Mouse (Mus musculus): ENCODE measurements at regions not wholly inside any gene's neighbourhood (a gene's known extent, or its start where the extent isn't known, plus 50 kb on each side); places are given as distances from the start of the nearest gene placed in this dataset.

- DNase-seq (ENCODE audit: extremely low read depth, low read depth, low spot score) = no peak
Observed at GRCm38 (mm10) chr13:28417431-28417928, 160.2 kb downstream of the Gm11361 start.

- DNase-seq (ENCODE audit: extremely low read depth, low read depth, low spot score) = no peak
Observed at GRCm38 (mm10) chr13:28416887-28417286, 159.6 kb downstream of the Gm11361 start.

- no peak for DNase-seq (ENCODE audit: extremely low read depth, low read depth, low spot score)
Observed at GRCm38 (mm10) chr13:28416231-28416630, 158.9 kb downstream of the Gm11361 start.

- no peak for DNase-seq (ENCODE audit: extremely low read depth, low read depth, low spot score)
Observed at GRCm38 (mm10) chr13:28415769-28416168, 158.4 kb downstream of the Gm11361 start.

DNA sequence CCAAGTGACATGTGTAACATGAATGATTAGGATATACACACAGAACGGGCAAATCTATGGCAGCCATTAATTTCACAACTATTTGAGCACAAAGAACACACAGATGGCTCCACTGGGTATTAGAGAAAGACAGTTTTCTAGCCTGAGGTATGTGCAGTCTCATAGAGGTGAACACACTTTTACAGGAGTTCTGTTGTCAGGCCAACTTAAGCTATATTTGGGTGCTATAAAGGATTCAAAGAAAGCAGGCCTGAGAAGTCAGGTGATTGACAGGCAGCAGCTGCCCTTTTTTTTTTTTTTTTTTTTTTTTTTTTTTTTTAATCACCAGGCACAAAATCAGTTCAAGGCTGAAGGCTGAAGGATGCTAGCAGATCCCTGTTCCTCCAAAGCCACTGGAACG, 153.0 kb downstream of the Gm11361 start:
- no peak for DNase-seq (ENCODE audit: extremely low read depth, low read depth, low spot score)

- no peak for DNase-seq (ENCODE audit: extremely low read depth, low read depth, low spot score)
Observed at GRCm38 (mm10) chr13:28409609-28409902, 152.2 kb downstream of the Gm11361 start.

DNA sequence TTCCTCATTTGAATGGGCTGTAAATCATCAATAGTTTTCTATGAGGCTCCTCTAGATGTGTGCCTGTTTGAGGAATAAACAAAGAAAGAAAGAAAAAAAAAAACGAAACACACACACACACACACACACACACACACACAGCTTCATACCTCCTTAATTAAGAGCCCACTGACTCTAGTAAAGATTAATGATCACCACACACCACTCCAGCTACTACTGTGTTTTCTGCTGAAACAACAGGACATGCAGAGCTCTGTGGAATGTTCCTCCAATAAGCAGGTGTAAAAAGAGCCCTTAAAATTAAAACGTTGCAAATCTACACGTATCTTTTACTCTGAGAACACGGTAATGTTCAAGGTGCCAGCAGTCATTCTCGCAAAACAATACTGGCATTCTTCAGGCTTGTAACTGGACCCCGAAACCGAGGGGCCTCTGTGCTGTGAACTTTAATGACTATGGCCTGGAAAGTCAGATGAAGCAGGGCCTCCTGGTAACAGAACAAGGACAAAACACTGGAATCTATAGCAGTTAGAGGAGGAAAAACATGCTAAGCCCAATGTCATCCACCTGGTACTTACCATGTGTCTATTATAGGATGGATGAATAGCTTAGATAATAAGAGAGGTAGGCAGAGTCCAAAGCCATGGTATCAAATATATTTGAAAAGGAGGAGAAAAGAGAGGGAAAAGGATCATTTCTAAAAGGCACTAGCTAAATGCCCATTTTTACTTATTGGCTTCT, 151.7 kb downstream of the Gm11361 start:
- DNase-seq (ENCODE audit: extremely low read depth, low read depth, low spot score) = no peak

- no peak for DNase-seq (ENCODE audit: extremely low read depth, low read depth, low spot score)
Observed at GRCm38 (mm10) chr13:28400459-28400858, 143.1 kb downstream of the Gm11361 start.

Measured in fat pad, adult 2 months (tissue).